Mouse (Mus musculus) megakaryocyte, embryonic 14.5 days (primary cell): ENCODE results near the gene Whrn.

Experiments
- FLI1 ChIP-seq: IDR thresholded peaks from 2 replicates; pipeline ENCODE4 v1.6.1; 2012; ENCODE audit warnings: low read length, inconsistent platforms, mixed read lengths
- GATA1 ChIP-seq: IDR thresholded peaks from 3 replicates; pipeline ENCODE4 v1.6.1; 2012; ENCODE audit warnings: mixed read lengths, low read length, inconsistent platforms, borderline replicate concordance

DNA sequence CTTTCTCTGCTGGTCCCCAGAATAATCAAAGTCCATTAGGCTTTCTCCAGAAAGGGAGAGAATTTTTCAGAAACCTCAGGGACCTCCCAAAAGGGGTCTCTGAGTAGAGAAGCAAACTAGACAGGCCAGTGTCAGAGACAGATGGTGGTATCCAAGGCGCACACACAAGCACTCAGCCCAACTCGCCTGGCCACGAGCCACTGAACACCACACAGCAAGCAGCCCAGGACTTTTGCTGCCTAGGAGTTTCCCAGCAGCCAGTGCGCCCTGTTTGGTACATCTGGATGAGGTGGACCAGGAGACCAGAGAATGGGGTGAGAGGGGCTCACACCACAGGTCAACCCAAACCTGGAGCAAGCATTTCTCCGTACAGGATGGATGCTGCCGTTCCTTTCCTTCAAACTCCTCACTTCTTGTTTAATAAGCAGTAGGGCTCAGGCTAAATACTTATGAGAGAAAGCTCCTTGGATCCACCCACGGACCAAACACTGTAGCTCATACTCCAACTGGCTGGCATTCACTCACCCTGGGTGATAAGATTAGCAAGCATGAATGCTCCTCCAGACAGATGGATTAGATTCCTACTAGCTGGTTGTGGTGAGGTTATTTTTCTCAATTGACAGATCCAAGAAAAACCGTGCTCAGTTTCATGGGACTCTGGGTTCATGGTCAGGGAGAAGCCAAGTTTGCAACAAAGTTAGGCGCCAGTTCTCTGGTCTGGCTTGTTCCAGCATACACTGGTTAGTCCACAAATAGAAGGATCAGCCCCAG lies 2.3 kb downstream of the Whrn start:
- TF ChIP-seq GATA1 (no peak), FLI1 (no peak)
